Mouse (Mus musculus) kidney, postnatal 10 days (tissue): Measurements from ENCODE around the gene Zscan29.
"Not testable (repeated sequence)": the region's sequence is repeated elsewhere in the genome, so short reads cannot be mapped to it uniquely, and the experiment has no call there.

Experiments
- DNase-seq: peaks from one replicate; pipeline ENCODE4 v3.0.0; 2021; ENCODE audit warnings: mixed read lengths

Zscan29 gene

GRCm38 (mm10) chr2:121132822-121133221, 38.1 kb downstream of the Zscan29 start:
- no peak for DNase-seq

- DNase-seq = no peak
Measured at GRCm38 (mm10) chr2:121128865-121129620, 41.9 kb downstream of the Zscan29 start.

- DNase-seq = peak; percentile 15
Measured at GRCm38 (mm10) chr2:121127536-121127935, 43.4 kb downstream of the Zscan29 start.

GRCm38 (mm10) chr2:121126302-121126701, 44.6 kb downstream of the Zscan29 start:
- DNase-seq = not testable (repeated sequence)

GRCm38 (mm10) chr2:121119260-121119659, 51.7 kb downstream of the Zscan29 start:
- no peak for DNase-seq

- no peak for DNase-seq
Measured at GRCm38 (mm10) chr2:121115418-121115817, 55.5 kb downstream of the Zscan29 start.

- no peak for DNase-seq
Measured at GRCm38 (mm10) chr2:121109695-121110094, 61.2 kb downstream of the Zscan29 start, which contains the start of gene Tgm7. Gene Tgm7, minus strand, starts transcription at chr2:121109795.
